Mouse (Mus musculus): ENCODE measurements around the gene Ctsk.
"Not testable (repeated sequence)": the region's sequence is repeated elsewhere in the genome, so short reads cannot be mapped to it uniquely, and the experiment has no call there.

The Ctsk gene

DNA sequence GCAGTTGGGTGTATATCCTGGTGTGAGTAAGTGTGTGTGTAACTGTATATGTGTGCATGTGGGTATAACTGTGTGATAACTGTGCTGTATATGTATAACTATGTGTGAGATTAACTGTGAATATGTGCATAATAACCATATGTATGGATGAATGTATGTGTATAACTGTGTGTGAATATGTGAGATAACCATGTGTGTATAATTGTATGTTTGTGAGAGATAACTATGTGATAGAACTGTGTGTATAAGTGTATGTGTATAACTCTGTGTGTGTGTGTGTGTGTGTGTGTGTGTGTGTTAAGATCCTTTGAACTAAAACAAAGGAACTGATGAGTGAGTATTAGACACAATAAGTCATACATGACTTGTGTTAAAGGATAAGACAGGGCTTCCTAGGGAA lies 27.1 kb downstream of the Ctsk start:
- DNase-seq: no peak

DNA sequence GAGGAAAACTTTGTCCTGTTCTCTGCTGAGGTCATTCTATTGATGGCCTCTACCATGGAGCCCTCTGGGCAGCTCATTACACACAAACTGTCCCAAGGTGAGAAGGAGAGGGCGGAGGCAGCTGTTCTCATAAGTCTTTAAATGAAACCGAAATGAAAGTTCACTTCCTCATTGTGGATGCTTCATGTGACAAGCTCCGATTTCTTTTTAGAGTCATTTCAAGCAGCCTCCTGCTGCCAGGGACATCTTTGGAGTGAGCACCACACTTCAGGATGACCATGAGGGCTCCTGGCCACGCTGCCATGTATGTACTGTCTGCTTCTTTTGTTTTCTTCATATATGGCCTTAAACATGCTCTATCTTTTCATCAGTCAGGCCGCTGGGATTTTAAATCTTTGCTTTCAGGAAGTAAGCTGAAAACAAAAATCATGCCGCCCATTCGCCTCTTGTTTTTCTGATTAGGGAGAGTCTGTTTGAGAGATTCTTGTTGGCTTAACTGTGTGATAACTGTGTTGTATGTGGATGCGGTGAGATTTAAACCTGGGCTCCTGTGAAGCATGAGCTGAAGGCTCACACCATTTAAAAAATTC lies 27.7 kb downstream of the Ctsk start, which contains the start of gene Ctss:
Gene Ctss, plus strand, starts transcription at position 165 of the 590 bp plus-strand sequence.
- no peak for DNase-seq

DNA sequence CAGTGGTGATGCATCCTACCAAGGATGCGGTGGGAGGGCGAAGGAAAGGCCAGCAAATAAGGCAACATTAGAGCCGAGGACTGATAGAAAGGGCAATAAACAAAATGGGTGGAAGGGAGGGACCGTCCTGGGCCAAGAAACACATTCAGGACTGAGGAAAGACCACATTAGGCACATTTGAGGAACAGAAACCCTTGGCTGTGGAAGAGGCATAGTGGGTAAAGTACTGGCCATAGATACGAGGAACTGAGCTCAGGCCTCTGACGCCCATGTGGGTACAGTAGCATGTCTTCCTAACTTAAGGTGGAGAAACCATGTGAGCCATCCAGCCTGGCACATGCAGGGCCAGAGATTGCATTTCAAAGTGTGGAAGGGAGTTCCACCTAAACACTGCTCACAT lies 30.8 kb downstream of the Ctsk start:
- DNase-seq: no peak

DNA sequence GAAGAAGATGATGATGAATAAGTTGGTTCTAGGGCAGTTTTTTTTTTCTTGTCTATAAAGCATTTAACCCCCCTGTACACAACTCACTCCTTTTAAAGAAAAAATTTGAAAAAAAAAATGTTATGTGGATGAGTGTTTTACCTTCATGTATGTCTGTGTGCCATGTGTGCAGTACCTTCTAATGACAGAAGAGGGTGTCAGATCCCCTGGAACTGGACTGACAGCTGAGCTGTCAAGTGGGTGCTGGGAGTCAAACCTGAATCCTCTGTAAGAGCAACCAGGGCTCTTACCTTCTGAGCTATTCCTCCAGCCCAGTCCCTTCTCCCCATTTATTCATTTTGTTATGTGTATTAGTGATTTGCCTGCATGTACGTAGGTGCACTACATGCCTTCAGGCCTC lies 32.0 kb downstream of the Ctsk start:
- DNase-seq: no peak

DNA sequence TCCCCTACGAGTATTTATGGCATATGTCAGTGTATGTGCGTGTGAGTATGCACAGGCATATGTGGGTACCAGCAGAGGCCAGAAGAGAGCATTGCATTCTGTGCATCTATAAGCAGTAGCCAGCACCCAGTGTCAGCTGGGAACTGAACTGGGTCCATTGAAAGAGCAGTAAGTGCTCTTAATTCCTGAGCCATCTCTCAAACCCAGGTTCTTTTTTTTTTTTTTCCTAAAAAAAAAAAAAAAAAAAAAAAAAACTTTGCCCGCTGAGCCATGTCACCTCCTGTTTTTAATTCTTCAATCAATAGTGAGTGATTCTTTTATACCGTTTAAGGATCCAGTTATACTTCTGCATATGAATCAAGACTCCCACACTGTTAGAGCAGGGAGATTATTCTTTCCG lies 34.3 kb downstream of the Ctsk start:
- no peak for DNase-seq

DNA sequence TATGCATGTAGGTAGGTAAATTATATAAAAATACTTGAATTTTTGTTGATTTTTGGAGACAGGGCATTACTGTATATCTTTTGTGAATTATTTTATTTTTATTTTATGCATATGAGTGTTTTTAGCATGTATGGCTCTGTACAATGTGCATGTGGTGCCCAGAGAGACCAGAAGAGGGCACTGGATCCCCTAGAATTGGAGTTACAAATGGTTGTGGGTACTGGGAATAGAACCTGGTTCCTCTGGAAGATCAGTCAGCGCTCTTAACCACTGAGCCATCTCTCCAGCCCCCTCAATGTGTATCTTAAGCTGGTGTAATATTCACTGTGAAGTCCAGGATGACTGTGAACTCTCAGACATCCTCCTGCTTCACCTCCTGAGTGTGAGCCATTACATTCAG lies 35.9 kb downstream of the Ctsk start:
- DNase-seq: no peak

DNA sequence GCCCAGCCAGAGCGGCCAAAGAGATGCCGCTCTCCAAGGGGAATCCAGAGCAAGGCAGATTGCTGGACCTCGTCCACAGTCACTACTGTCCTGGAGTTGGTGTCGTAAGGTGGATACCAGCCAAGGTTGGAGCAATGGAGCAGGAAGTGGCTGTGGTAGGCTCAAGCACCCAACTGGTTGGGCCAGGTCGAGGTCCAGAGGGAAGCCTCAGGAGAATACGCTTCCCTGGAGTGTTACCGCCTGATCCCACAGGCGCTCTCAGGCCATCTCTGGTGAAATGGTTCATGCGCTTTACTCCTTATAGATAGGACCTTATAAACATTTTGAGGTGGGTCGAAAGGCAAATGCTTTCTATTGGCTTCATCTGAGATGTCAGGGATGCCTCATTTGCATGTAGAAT lies 39.9 kb downstream of the Ctsk start:
- DNase-seq: no peak

DNA sequence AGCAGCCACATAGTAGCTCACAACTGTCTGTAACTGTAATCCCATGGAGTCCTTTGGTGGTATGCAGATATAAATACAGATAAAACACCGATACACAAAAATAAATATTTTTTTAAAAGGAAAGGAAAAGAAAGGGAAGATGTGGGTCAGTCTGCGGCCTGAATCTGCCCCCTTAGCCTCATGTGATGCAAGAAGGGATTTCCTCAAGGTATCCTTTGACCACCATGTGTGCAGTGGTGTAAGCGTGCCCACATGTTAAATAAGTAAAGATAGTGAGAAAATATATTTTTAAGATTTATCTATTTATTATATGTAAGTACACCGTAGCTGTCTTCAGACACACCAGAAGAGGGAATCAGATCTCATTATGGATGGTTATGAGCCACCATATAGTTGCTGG lies 40.8 kb downstream of the Ctsk start:
- no peak for DNase-seq

DNA sequence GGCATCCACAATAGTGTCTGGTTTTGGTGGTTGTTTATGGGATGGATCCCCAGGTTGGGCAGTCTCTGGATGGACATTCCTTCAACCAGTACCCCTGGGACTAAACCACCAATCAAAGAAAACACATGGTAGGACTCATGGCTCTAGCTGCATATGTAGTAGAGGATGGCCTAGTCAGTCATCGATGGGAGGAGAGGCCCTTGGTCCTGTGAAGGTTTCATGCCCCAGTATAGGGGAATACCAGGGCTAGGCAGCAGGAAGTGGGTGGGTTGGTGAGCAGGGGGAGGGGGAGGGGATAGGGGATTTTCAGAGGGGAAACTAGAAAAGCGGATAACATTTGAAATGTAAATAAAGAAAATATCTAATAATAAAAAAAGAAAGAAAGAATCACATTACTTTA lies 42.1 kb downstream of the Ctsk start:
- not testable (repeated sequence) for DNase-seq

DNA sequence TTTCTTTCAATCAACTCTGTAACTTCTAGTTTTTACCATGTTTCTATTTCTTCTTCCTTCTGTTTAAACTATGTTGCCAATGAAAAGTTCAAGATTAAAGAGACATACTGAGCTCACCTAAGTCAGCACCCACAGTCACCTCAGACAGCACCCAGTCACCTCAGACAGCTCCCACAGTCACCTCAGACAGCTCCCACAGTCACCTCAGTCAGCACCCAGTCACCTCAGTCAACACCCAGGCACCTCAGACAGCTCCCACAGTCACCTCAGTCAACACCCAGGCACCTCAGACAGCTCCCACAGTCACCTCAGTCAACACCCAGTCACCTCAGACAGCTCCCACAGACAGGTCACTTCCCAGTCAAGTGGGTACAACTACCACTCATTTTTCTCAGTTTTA lies 43.1 kb downstream of the Ctsk start:
- DNase-seq: no peak

DNA sequence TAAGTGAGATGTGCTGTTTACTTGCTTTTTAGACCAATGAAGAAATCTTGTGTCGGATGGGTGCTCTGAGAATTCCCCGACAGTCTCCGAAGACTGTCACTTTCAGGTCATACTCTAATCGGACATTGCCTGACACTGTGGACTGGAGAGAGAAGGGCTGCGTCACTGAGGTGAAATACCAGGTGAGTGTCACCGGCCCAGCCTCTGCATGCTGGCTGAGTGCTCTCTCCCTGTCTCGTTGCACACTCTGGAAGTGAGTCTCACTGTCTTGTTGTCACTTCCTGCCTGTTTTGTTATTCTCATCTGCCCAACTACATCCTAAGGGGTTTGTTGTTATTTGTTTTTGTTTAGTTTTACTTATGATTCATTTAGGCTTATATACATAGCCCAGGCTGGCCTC lies 43.9 kb downstream of the Ctsk start:
- DNase-seq: no peak

DNA sequence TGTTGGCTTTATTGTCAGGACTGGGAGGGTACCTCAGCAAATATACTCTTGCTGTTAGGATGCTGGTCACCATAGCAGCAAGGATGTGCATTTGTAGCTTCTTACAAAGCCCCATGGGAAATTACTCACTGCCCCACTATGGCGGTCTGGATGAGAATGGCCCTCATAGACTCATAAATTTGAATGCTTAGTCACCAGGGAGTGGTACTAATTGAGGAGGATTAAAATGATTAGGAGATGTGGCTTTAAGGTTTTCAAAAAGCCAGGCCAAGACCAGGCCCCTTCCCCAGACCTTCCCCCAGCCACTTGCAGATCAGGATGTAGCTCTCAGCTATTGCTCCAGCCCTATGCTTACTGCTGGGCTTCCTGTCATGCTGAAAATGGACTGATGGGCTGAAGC lies 51.1 kb downstream of the Ctsk start:
- no peak for DNase-seq

DNA sequence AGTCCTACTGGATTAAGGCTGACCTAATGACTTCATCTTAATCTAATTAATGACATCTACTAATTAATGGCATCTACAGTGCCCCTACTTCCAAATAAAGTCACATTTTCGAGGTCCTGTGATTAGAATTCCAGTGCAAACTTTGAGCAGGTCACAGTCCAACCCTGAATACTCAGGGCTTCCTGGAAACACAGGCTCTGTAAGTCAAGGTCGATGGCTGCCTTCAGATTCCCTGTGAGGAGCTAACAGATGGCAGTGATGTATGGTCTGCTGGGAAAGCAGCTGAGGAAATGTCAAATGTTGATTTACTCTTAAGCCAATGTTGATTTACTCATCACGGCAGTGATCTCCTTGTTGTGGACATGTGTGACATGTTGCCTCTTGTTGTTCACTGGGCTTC lies 54.9 kb downstream of the Ctsk start:
- DNase-seq: no peak
